Mouse (Mus musculus): Measurements from ENCODE around the gene Fbxo8. TPM values are rescaled to one million over a fixed set of nuclear protein-coding genes. Genes with fewer than 3 reads are reported as not detected.

Fbxo8 gene
- 38.7 to 46.3 TPM (median 40.8 TPM) in 4 replicates for total RNA-seq (2023; ENCODE audit: inconsistent age)

GRCm38 (mm10) chr8:56550558-56551360 lies at the start of gene Fbxo8, which contains the start of gene Cep44:
Fbxo8 (plus strand) TSS chr8:56551090.
Cep44 (minus strand) TSS chr8:56551047.

Other genes starting within 250 kb of the Fbxo8 start
- gene Cep44, start within 50 bp of the Fbxo8 start, total RNA-seq (2023; ENCODE audit: inconsistent age), result 34.8 to 42.6 TPM (median 36.3 TPM) in 4 replicates

Data from B cell, adult (primary cell).